Mouse (Mus musculus): ENCODE measurements around the gene A030003K21Rik. TPM values are rescaled to one million over a fixed set of nuclear protein-coding genes. Genes with fewer than 3 reads are reported as not detected.
"Not testable (repeated sequence)": the region's sequence is repeated elsewhere in the genome, so short reads cannot be mapped to it uniquely, and the experiment has no call there.

Gene A030003K21Rik
- total and polyA plus RNA-seq, 3 experiments = not detected

DNA sequence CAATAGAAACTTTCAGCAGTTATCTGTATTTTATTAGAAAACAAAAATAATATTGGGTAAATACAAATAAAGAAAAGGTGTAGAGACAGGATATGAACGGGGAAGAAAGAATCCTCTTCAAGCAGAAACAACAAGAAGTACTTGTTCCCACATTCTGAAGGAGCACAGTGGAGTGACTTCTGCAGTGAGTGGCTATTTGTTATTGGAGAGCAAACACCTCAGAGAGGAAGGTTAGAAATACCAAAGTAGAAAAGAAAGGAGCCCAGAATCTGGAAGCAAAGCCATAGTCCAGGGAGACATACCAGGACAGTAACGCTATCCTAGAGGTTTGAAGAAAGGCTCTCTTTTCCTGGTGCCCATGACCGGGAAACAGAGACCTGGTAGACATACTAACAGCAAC is 12.6 kb downstream of the A030003K21Rik start:
- H3K4me3 ChIP-seq (replicated peaks in 1 of 3; ENCODE audit: low read depth in 2 of 3, low read length in 2 of 3, poor library complexity in 1 of 3); H3K27me3 ChIP-seq (replicated peaks); in situ Hi-C loops (cut with MboI; ENCODE audit: low pct_ligation_motif_present, low pct_unique_long_range_greater_than_20kb, low sequenced_read_pairs); DNase-seq (ENCODE audit: extremely low read depth); H3K9me3 ChIP-seq (replicated peaks; ENCODE audit: low read length); H3K36me3 ChIP-seq (replicated peaks in 1 of 2; ENCODE audit: control insufficient read depth in 1 of 2, insufficient read depth in 1 of 2, low read length in 1 of 2); H3K79me2 ChIP-seq (replicated peaks; ENCODE audit: control insufficient read depth, extremely low read depth, insufficient read depth, poor library complexity, severe bottlenecking); H3K27ac ChIP-seq (ENCODE audit: insufficient read depth, low read depth); H3K9ac ChIP-seq (ENCODE audit: insufficient read depth, low read depth); H3K4me1 ChIP-seq (ENCODE audit: control insufficient read depth in 1 of 2, insufficient read depth in 2 of 2); H3K4me2 ChIP-seq (ENCODE audit: insufficient read depth, low read depth, poor library complexity, severe bottlenecking); dilution Hi-C loops (cut with MboI; ENCODE audit: extremely low pct_ligation_motif_present, extremely low pct_unique_long_range_greater_than_20kb, low sequenced_read_pairs): not testable (repeated sequence)

DNA sequence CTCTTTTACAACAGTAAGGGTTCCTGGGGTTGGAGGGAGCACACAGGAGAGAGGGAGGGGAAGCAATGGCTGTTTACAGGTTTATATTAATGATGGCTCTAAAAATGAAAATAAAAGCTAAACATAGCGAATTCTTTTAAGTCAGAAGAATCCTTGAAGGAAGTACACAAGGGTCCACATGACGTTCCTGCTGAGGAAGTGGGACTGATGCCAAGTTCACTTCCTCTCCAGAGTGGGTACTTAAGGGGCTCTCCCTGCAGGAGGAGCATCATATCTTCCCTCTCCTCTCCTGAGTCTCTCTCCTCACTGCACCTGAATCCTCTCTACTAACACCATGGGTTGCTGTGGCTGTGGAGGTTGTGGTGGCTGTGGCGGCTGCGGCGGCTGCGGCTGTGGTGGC is 18.5 kb downstream of the A030003K21Rik start, which contains the start of gene A030014E15Rik:
TSS of gene A030014E15Rik (plus strand) at position 268 of the 400 bp plus-strand sequence.
- no peak for DNase-seq (ENCODE audit: extremely low read depth)
- TF ChIP-seq TCF12 (IDR thresholded peaks at IDR 0.05; ENCODE audit: low read depth, low read length) = no peak
- no peak for TF ChIP-seq POLR2AphosphoS2 (IDR thresholded peaks at IDR 0.05; ENCODE audit: low read depth, low read length)
- no peak for TF ChIP-seq NELFE (IDR thresholded peaks at IDR 0.05; ENCODE audit: low read depth, low read length)
- no peak for TF ChIP-seq ZKSCAN1 (IDR thresholded peaks at IDR 0.05; ENCODE audit: borderline replicate concordance, low read depth, low read length)
- TF ChIP-seq CHD2 (IDR thresholded peaks at IDR 0.05; ENCODE audit: low read length) = no peak
- TF ChIP-seq ETS1 (conservative IDR thresholded peaks at IDR 0.05; ENCODE audit: low read depth, low read length) = no peak
- no peak for TF ChIP-seq RCOR1 (conservative IDR thresholded peaks at IDR 0.05; ENCODE audit: low read depth, low read length)
- Histone ChIP-seq H3K36me3 (replicated peaks in 1 of 2; ENCODE audit: control insufficient read depth in 1 of 2, insufficient read depth in 1 of 2, low read length in 1 of 2) (no peaks in the 10 kb centered on the region), H3K4me2 (ENCODE audit: insufficient read depth, low read depth, poor library complexity, severe bottlenecking) (no peak within 1 kb of the TSS), H3K4me3 (replicated peaks in 1 of 3; ENCODE audit: low read depth in 2 of 3, low read length in 2 of 3, poor library complexity in 1 of 3) (no peak within 1 kb of the TSS), H3K4me1 (ENCODE audit: control insufficient read depth in 1 of 2, insufficient read depth in 2 of 2) (peaks cover 3 to 9% of the 10 kb centered on the region in 2 experiments; a peak in 2 of 4 replicates), H3K9me3 (replicated peaks; ENCODE audit: low read length) (no peaks in the 10 kb centered on the region), H3K79me2 (replicated peaks; ENCODE audit: control insufficient read depth, extremely low read depth, insufficient read depth, poor library complexity, severe bottlenecking) (no peaks in the 10 kb centered on the region), H3K27me3 (replicated peaks) (no peaks in the 10 kb centered on the region), H3K27ac (ENCODE audit: insufficient read depth, low read depth) (no peak within 1 kb of the TSS), H3K9ac (ENCODE audit: insufficient read depth, low read depth) (no peak within 1 kb of the TSS)
- dilution Hi-C loops (cut with MboI; ENCODE audit: extremely low pct_ligation_motif_present, extremely low pct_unique_long_range_greater_than_20kb, low sequenced_read_pairs) (no loop called here), in situ Hi-C loops (cut with MboI; ENCODE audit: low pct_ligation_motif_present, low pct_unique_long_range_greater_than_20kb, low sequenced_read_pairs) (no loop called here)

DNA sequence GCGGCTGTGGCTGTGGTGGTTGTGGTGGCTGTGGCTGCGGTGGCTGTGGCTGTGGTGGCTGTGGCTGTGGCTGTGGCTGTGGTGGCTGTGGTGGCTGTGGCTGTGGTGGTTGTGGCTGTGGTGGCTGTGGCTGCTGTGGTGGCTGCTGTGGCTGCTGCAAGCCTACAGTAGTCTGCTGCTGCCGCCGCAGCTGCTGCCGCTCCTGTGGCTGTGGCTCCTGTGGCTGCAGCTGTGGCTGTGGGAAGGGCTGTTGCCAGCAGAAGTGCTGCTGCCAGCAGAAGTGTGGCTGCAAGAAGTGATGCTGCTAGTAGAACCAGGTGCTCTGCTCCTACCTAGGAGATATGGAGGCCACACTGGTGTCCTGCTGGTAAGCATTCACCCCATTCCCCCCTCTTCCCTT is 29.8 kb downstream of the A030003K21Rik start:
- H3K79me2 ChIP-seq (replicated peaks; ENCODE audit: control insufficient read depth, extremely low read depth, insufficient read depth, poor library complexity, severe bottlenecking); H3K4me1 ChIP-seq (ENCODE audit: control insufficient read depth in 1 of 2, insufficient read depth in 2 of 2); H3K4me2 ChIP-seq (ENCODE audit: insufficient read depth, low read depth, poor library complexity, severe bottlenecking); H3K9me3 ChIP-seq (replicated peaks; ENCODE audit: low read length); H3K9ac ChIP-seq (ENCODE audit: insufficient read depth, low read depth); H3K36me3 ChIP-seq (replicated peaks in 1 of 2; ENCODE audit: control insufficient read depth in 1 of 2, insufficient read depth in 1 of 2, low read length in 1 of 2); dilution Hi-C loops (cut with MboI; ENCODE audit: extremely low pct_ligation_motif_present, extremely low pct_unique_long_range_greater_than_20kb, low sequenced_read_pairs); DNase-seq (ENCODE audit: extremely low read depth); H3K27me3 ChIP-seq (replicated peaks); in situ Hi-C loops (cut with MboI; ENCODE audit: low pct_ligation_motif_present, low pct_unique_long_range_greater_than_20kb, low sequenced_read_pairs); H3K4me3 ChIP-seq (replicated peaks in 1 of 3; ENCODE audit: low read depth in 2 of 3, low read length in 2 of 3, poor library complexity in 1 of 3); H3K27ac ChIP-seq (ENCODE audit: insufficient read depth, low read depth): not testable (repeated sequence)
